Mouse (Mus musculus): ENCODE results near the gene Gm20388.

- TF ChIP-seq CHD2 (IDR thresholded peaks at IDR 0.05; ENCODE audit: low read depth, low read length) (no peak), HCFC1 (IDR thresholded peaks at IDR 0.05; ENCODE audit: borderline replicate concordance, insufficient read depth, low read length) (no peak)
These were observed 561.1 kb downstream of the Gm20388 start for GRCm38 (mm10) chr8:120471752-120472151.
